Mouse (Mus musculus) MEL (cell line): Measurements from ENCODE around the gene Havcr1. TPM values are rescaled to one million over a fixed set of nuclear protein-coding genes. Genes with fewer than 3 reads are reported as not detected.

Source experiments
- DNase-seq: peaks from one replicate; pipeline ENCODE4 v3.0.0; 2011; ENCODE audit warnings: low read depth, low spot score
- H3K27ac ChIP-seq: 2 replicates; pipeline ENCODE4 v1.5.1; 2012; ENCODE audit warnings: low read depth, mild to moderate bottlenecking, control low read depth, low read length, moderate library complexity; ENCODE audit not compliant: control insufficient read depth
- H3K27me3 ChIP-seq, 2 experiments: fragments of 150-350 bp in 1 of 2; sonication (generic) in 1 of 2; 2 replicates each; pipeline ENCODE4 v1.6.1; 2012; ENCODE audit warnings: low read length in 2 of 2, mild to moderate bottlenecking in 2 of 2, improper control_type of control experiment in 1 of 2, moderate library complexity in 1 of 2; ENCODE audit not compliant: insufficient read depth in 2 of 2, control insufficient read depth in 1 of 2
- H3K36me3 ChIP-seq, 2 experiments: 2 replicates each; pipeline ENCODE4 v1.6.1; 2012 to 2014; ENCODE audit warnings: low read length in 2 of 2, improper control_type of control experiment in 1 of 2, inconsistent platforms in 1 of 2, mild to moderate bottlenecking in 1 of 2; ENCODE audit not compliant: insufficient read depth in 2 of 2, control insufficient read depth in 1 of 2
- H3K4me1 ChIP-seq, 2 experiments: fragments of 150-350 bp in 1 of 2; sonication (generic) in 1 of 2; 2 replicates each; pipeline ENCODE4 v1.6.1; 2012; ENCODE audit warnings: low read length in 2 of 2, improper control_type of control experiment in 1 of 2, mild to moderate bottlenecking in 1 of 2; ENCODE audit not compliant: insufficient read depth in 2 of 2, control insufficient read depth in 1 of 2
- H3K4me3 ChIP-seq, 2 experiments: fragments of 150-350 bp in 1 of 2; sonication (generic) in 1 of 2; 2 replicates each; pipeline ENCODE4 v1.5.1; 2012; ENCODE audit warnings: low read depth in 2 of 2, low read length in 2 of 2, mild to moderate bottlenecking in 2 of 2, moderate library complexity in 2 of 2, control low read depth in 1 of 2, improper control_type of control experiment in 1 of 2; ENCODE audit not compliant: control insufficient read depth in 1 of 2, insufficient read depth in 1 of 2
- H3K79me2 ChIP-seq: 2 replicates; pipeline ENCODE4 v1.6.1; 2012; ENCODE audit warnings: mild to moderate bottlenecking, low read length, moderate library complexity; ENCODE audit not compliant: control insufficient read depth, poor library complexity, insufficient read depth
- H3K9ac ChIP-seq: 2 replicates; pipeline ENCODE4 v1.6.1; 2012; ENCODE audit warnings: low read depth, mild to moderate bottlenecking, control low read depth, low read length, moderate library complexity; ENCODE audit not compliant: control insufficient read depth, poor library complexity, severe bottlenecking
- H3K9me3 ChIP-seq: fragments of 150-350 bp; sonication (generic); replicated peaks from 2 replicates; pipeline ENCODE4 v1.6.1; 2012; ENCODE audit warnings: mild to moderate bottlenecking, low read length, improper control_type of control experiment, moderate library complexity; ENCODE audit not compliant: insufficient read depth
- BHLHE40 ChIP-seq: IDR thresholded peaks from 2 replicates; pipeline ENCODE4 v1.6.1; 2012; ENCODE audit warnings: low read depth, mild to moderate bottlenecking, inconsistent platforms, low read length, improper control_type of control experiment, borderline replicate concordance
- EP300 ChIP-seq, 2 experiments: IDR thresholded peaks; 2 replicates each; pipeline ENCODE4 v1.6.1; 2011; ENCODE audit warnings: improper control_type of control experiment in 2 of 2, low read length in 2 of 2, low read depth in 1 of 2, mild to moderate bottlenecking in 1 of 2
- GABPA ChIP-seq: IDR thresholded peaks from 2 replicates; pipeline ENCODE4 v1.6.1; 2012; ENCODE audit warnings: low read depth, mild to moderate bottlenecking, inconsistent platforms, low read length, improper control_type of control experiment, moderate library complexity
- JUND ChIP-seq: IDR thresholded peaks from 2 replicates; pipeline ENCODE4 v1.6.1; 2011; ENCODE audit warnings: low read depth, mild to moderate bottlenecking, improper control_type of control experiment, low read length
- KAT2A ChIP-seq: conservative IDR thresholded peaks from 2 replicates; pipeline ENCODE4 v1.6.1; 2012; ENCODE audit warnings: low read depth, low read length, improper control_type of control experiment, inconsistent platforms
- MAX ChIP-seq: IDR thresholded peaks from 2 replicates; pipeline ENCODE4 v1.6.1; 2011; ENCODE audit warnings: low read length, improper control_type of control experiment
- MEF2A ChIP-seq: IDR thresholded peaks from 2 replicates; pipeline ENCODE4 v1.6.1; 2014; ENCODE audit warnings: low read depth, mild to moderate bottlenecking, inconsistent platforms, low read length, improper control_type of control experiment; ENCODE audit not compliant: poor library complexity, insufficient replicate concordance, severe bottlenecking; ENCODE audit errors: extremely low read depth
- MXI1 ChIP-seq: IDR thresholded peaks from 2 replicates; pipeline ENCODE4 v1.6.1; 2011; ENCODE audit warnings: mild to moderate bottlenecking, low read depth, low read length, improper control_type of control experiment
- NELFE ChIP-seq: IDR thresholded peaks from 2 replicates; pipeline ENCODE4 v1.6.1; 2011; ENCODE audit warnings: low read depth, low read length, improper control_type of control experiment
- POLR2AphosphoS2 ChIP-seq: IDR thresholded peaks from 2 replicates; pipeline ENCODE4 v1.6.1; 2011; ENCODE audit warnings: low read length, improper control_type of control experiment
- POLR2AphosphoS5 ChIP-seq: IDR thresholded peaks from 2 replicates; pipeline ENCODE4 v1.6.1; 2012; ENCODE audit warnings: low read depth, borderline replicate concordance, mild to moderate bottlenecking, inconsistent platforms, low read length, moderate library complexity, mixed read lengths
- RAD21 ChIP-seq: IDR thresholded peaks from 2 replicates; pipeline ENCODE4 v1.6.1; 2011; ENCODE audit warnings: mild to moderate bottlenecking, low read depth, low read length, improper control_type of control experiment
- SIN3A ChIP-seq: IDR thresholded peaks from 2 replicates; pipeline ENCODE4 v1.6.1; 2012; ENCODE audit warnings: low read length, improper control_type of control experiment, inconsistent platforms
- TAL1 ChIP-seq: IDR thresholded peaks from 2 replicates; pipeline ENCODE4 v1.6.1; 2012; ENCODE audit warnings: mild to moderate bottlenecking, inconsistent platforms, low read length, moderate library complexity, mixed read lengths
- TBP ChIP-seq: IDR thresholded peaks from 2 replicates; pipeline ENCODE4 v1.8.0; 2011; ENCODE audit warnings: low read depth, low read length, improper control_type of control experiment
- UBTF ChIP-seq: IDR thresholded peaks from 2 replicates; pipeline ENCODE4 v1.6.1; 2012; ENCODE audit warnings: low read depth, mild to moderate bottlenecking, inconsistent platforms, low read length, improper control_type of control experiment, moderate library complexity, borderline replicate concordance; ENCODE audit not compliant: insufficient read depth
- USF1 ChIP-seq: IDR thresholded peaks from 2 replicates; pipeline ENCODE4 v1.6.1; 2014; ENCODE audit warnings: low read depth, mild to moderate bottlenecking, inconsistent platforms, low read length, improper control_type of control experiment, moderate library complexity
- ZC3H11A ChIP-seq: IDR thresholded peaks from 2 replicates; pipeline ENCODE4 v1.6.1; 2012; ENCODE audit warnings: low read depth, mild to moderate bottlenecking, inconsistent platforms, low read length, improper control_type of control experiment
- ZKSCAN1 ChIP-seq: IDR thresholded peaks from 2 replicates; pipeline ENCODE4 v1.6.1; 2012; ENCODE audit warnings: low read depth, mild to moderate bottlenecking, inconsistent platforms, low read length, improper control_type of control experiment, moderate library complexity
- polyA plus RNA-seq, 2 experiments: library from polyadenylated mRNA; stranded (reverse) in 1 of 2; unstranded in 1 of 2; fragments of >175 nt in 1 of 2; fragments of >200 nt in 1 of 2; gene quantifications; 2 replicates each; pipeline versions ENCODE4 v1.2.1 to v1.2.4; 2012; ENCODE audit warnings: low replicate concordance in 2 of 2, low read depth in 1 of 2; ENCODE audit not compliant: insufficient read length in 2 of 2, insufficient read depth in 1 of 2, missing spikeins in 1 of 2
- total RNA-seq: library from RNA; depleted of rRNA; stranded (reverse); fragments of 300-350 nt; gene quantifications from 2 replicates; pipeline ENCODE4 v1.2.3, GENCODE M21; 2012

Gene Havcr1
- total and polyA plus RNA-seq, 3 experiments, result not detected

- Histone ChIP-seq H3K4me3 (no peak overlapping the region), H3K9ac (no peak overlapping the region), H3K36me3 (no peaks in the 10 kb centered on the region), H3K4me1 (no peaks in the 10 kb centered on the region), H3K79me2 (no peaks in the 10 kb centered on the region), H3K27me3 (peaks cover 0 to 1% of the 10 kb centered on the region in 2 experiments; a peak in 1 of 4 replicates), H3K27ac (no peak overlapping the region), H3K9me3 (no peaks in the 10 kb centered on the region)
- TF ChIP-seq JUND (no peak), TAL1 (no peak), POLR2AphosphoS5 (no peak), MXI1 (no peak), POLR2AphosphoS2 (no peak), BHLHE40 (no peak)
- no peak for DNase-seq
These were observed 36.0 kb upstream of the Havcr1 start for GRCm38 (mm10) chr11:46698830-46699229.

DNA sequence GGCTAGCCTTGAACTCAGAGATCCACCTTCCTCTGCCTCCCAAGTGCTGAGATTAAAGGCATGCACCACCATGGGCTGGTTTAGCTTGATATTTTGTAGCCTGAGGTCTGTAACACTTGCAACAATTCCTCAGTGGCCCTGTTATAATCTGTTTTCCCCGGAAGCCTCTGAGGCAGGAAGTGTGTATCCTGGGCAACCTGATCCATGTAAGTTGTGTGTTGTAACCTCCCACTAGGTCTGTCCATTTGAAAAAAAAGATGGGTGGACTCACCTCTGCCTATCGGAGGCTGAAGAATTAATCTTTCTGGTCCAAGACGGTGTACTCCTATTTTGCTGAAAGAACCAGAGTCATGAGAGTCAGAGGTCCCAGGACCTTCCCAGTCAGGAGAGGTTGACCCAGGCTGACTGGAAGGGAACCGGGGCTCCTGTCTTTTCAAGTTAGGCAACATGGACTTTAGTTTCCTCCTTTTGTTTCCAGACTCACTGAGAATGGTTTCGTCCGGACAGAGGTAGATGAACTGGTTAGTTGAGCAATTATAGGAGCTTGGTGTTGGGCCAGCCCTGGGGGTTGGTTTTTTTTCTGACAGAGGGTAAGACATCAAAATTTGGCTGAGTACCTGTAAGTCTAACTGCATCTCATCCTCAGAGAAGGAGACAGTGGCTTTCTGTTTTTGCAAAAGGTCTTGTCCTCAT, 28.1 kb upstream of the Havcr1 start, which contains the start of gene Timd2:
Gene Timd2, minus strand, starts transcription at position 398 of the 693 bp plus-strand sequence.
- H3K27me3 ChIP-seq, result peaks cover 0 to 1% of the 10 kb centered on the region in 2 experiments; a peak in 1 of 4 replicates
- no peak for DNase-seq
- H3K79me2 ChIP-seq, result no peaks in the 10 kb centered on the region
- H3K36me3 ChIP-seq, result no peaks in the 10 kb centered on the region
- no peak within 1 kb of the TSS for H3K9ac ChIP-seq
- no peak within 1 kb of the TSS for H3K27ac ChIP-seq
- no peaks in the 10 kb centered on the region for H3K9me3 ChIP-seq
- TF ChIP-seq ZC3H11A, result no peak
- TF ChIP-seq MAX, result no peak
- no peak for TF ChIP-seq NELFE
- no peak for TF ChIP-seq TBP
- no peak for TF ChIP-seq EP300 (IDR thresholded peaks at IDR 0.05; ENCODE audit: low read depth in 1 of 2, low read length in 2 of 2)
- TF ChIP-seq MXI1, result no peak
- TF ChIP-seq GABPA, result no peak
- no peak for TF ChIP-seq USF1
- TF ChIP-seq KAT2A, result no peak
- no peak for TF ChIP-seq POLR2AphosphoS5
- no peak for TF ChIP-seq MEF2A
- TF ChIP-seq ZKSCAN1, result no peak
- no peak for TF ChIP-seq JUND
- no peak for TF ChIP-seq UBTF
- TF ChIP-seq BHLHE40, result no peak
- no peak for TF ChIP-seq RAD21
- no peak for TF ChIP-seq POLR2AphosphoS2
- TF ChIP-seq SIN3A, result no peak
- H3K4me1 ChIP-seq, result no peaks in the 10 kb centered on the region
- no peak within 1 kb of the TSS for H3K4me3 ChIP-seq
